Mouse (Mus musculus): ENCODE measurements around the gene Ddx31. TPM values are rescaled to one million over a fixed set of nuclear protein-coding genes. Genes with fewer than 3 reads are reported as not detected.

Gene Ddx31
- polyA plus RNA-seq, 1 experiment = 7.0 TPM

- TF ChIP-seq POLR2A (IDR thresholded peaks at IDR 0.05; ENCODE audit: borderline replicate concordance, control insufficient read depth, low read depth, low read length) = no peak
- no peak for TF ChIP-seq CTCF (IDR thresholded peaks at IDR 0.05; ENCODE audit: control insufficient read depth, insufficient read depth, low read length)
Measured at GRCm38 (mm10) chr2:28808841-28809240, 31.4 kb upstream of the Ddx31 start.

GRCm38 (mm10) chr2:28810260-28811013, 29.8 kb upstream of the Ddx31 start:
- H3K27ac ChIP-seq (ENCODE audit: control insufficient read depth, insufficient read depth, low read depth, low read length, poor library complexity) = no peak overlapping the region
- 62% methylated on average over 5 of the region's 5 CpGs for WGBS
- no peaks in the 10 kb centered on the region for H3K4me1 ChIP-seq (ENCODE audit: control insufficient read depth, insufficient read depth, low read length)
- no peak overlapping the region for H3K4me3 ChIP-seq (replicated peaks; ENCODE audit: control insufficient read depth, low read depth, low read length)
- TF ChIP-seq POLR2A (IDR thresholded peaks at IDR 0.05; ENCODE audit: borderline replicate concordance, control insufficient read depth, low read depth, low read length) (no peak), CTCF (IDR thresholded peaks at IDR 0.05; ENCODE audit: control insufficient read depth, insufficient read depth, low read length) (no peak)

More at GRCm38 (mm10) chr2:28808841-28809240, 31.4 kb upstream of the Ddx31 start:
- 61% methylated on average over 6 of the region's 6 CpGs for WGBS
- no peak overlapping the region for H3K4me3 ChIP-seq (replicated peaks; ENCODE audit: control insufficient read depth, low read depth, low read length)
- H3K4me1 ChIP-seq (ENCODE audit: control insufficient read depth, insufficient read depth, low read length) = no peaks in the 10 kb centered on the region
- no peak overlapping the region for H3K27ac ChIP-seq (ENCODE audit: control insufficient read depth, insufficient read depth, low read depth, low read length, poor library complexity)

GRCm38 (mm10) chr2:28818866-28819265, 21.3 kb upstream of the Ddx31 start:
- TF ChIP-seq POLR2A (IDR thresholded peaks at IDR 0.05; ENCODE audit: borderline replicate concordance, control insufficient read depth, low read depth, low read length) (no peak), CTCF (IDR thresholded peaks at IDR 0.05; ENCODE audit: control insufficient read depth, insufficient read depth, low read length) (no peak)
- 66% methylated on average over 4 of the region's 4 CpGs for WGBS
- Histone ChIP-seq H3K4me3 (replicated peaks; ENCODE audit: control insufficient read depth, low read depth, low read length) (no peak overlapping the region), H3K4me1 (ENCODE audit: control insufficient read depth, insufficient read depth, low read length) (peaks cover 2% of the 10 kb centered on the region), H3K27ac (ENCODE audit: control insufficient read depth, insufficient read depth, low read depth, low read length, poor library complexity) (no peak overlapping the region)

GRCm38 (mm10) chr2:28829265-28829664, 10.9 kb upstream of the Ddx31 start:
- Histone ChIP-seq H3K4me3 (replicated peaks; ENCODE audit: control insufficient read depth, low read depth, low read length) (no peak overlapping the region), H3K27ac (ENCODE audit: control insufficient read depth, insufficient read depth, low read depth, low read length, poor library complexity) (no peak overlapping the region), H3K4me1 (ENCODE audit: control insufficient read depth, insufficient read depth, low read length) (no peaks in the 10 kb centered on the region)
- 67% methylated on average over 4 of the region's 4 CpGs for WGBS
- TF ChIP-seq POLR2A (IDR thresholded peaks at IDR 0.05; ENCODE audit: borderline replicate concordance, control insufficient read depth, low read depth, low read length) = no peak
- TF ChIP-seq CTCF (IDR thresholded peaks at IDR 0.05; ENCODE audit: control insufficient read depth, insufficient read depth, low read length) = no peak

- Histone ChIP-seq H3K4me1 (ENCODE audit: control insufficient read depth, insufficient read depth, low read length) (no peaks in the 10 kb centered on the region), H3K4me3 (replicated peaks; ENCODE audit: control insufficient read depth, low read depth, low read length) (no peak overlapping the region), H3K27ac (ENCODE audit: control insufficient read depth, insufficient read depth, low read depth, low read length, poor library complexity) (no peak overlapping the region)
- 67% methylated on average over 3 of the region's 3 CpGs for WGBS
- TF ChIP-seq POLR2A (IDR thresholded peaks at IDR 0.05; ENCODE audit: borderline replicate concordance, control insufficient read depth, low read depth, low read length) = no peak
- TF ChIP-seq CTCF (IDR thresholded peaks at IDR 0.05; ENCODE audit: control insufficient read depth, insufficient read depth, low read length) = no peak
Measured at GRCm38 (mm10) chr2:28836181-28836940, 3.8 kb upstream of the Ddx31 start.

GRCm38 (mm10) chr2:28839501-28840221, 545 bp upstream of the Ddx31 start:
- H3K27ac ChIP-seq (ENCODE audit: control insufficient read depth, insufficient read depth, low read depth, low read length, poor library complexity) = peak overlapping the region; percentile 93
- WGBS = under 1% methylated on average over 53 of the region's 53 CpGs
- H3K4me1 ChIP-seq (ENCODE audit: control insufficient read depth, insufficient read depth, low read length) = peaks cover 2% of the 10 kb centered on the region; the same call in 1 of the 2 replicates
- peak overlapping the region; percentile 73 for H3K4me3 ChIP-seq (replicated peaks; ENCODE audit: control insufficient read depth, low read depth, low read length)
- no peak for TF ChIP-seq POLR2A (IDR thresholded peaks at IDR 0.05; ENCODE audit: borderline replicate concordance, control insufficient read depth, low read depth, low read length)
- TF ChIP-seq CTCF (IDR thresholded peaks at IDR 0.05; ENCODE audit: control insufficient read depth, insufficient read depth, low read length) = no peak

- H3K4me3 ChIP-seq (replicated peaks; ENCODE audit: control insufficient read depth, low read depth, low read length) = no peak overlapping the region
- H3K27ac ChIP-seq (ENCODE audit: control insufficient read depth, insufficient read depth, low read depth, low read length, poor library complexity) = no peak overlapping the region
- WGBS = 62% methylated on average over 3 of the region's 3 CpGs
- peaks cover 2% of the 10 kb centered on the region; the same call in 1 of the 2 replicates for H3K4me1 ChIP-seq (ENCODE audit: control insufficient read depth, insufficient read depth, low read length)
- no peak for TF ChIP-seq POLR2A (IDR thresholded peaks at IDR 0.05; ENCODE audit: borderline replicate concordance, control insufficient read depth, low read depth, low read length)
- no peak for TF ChIP-seq CTCF (IDR thresholded peaks at IDR 0.05; ENCODE audit: control insufficient read depth, insufficient read depth, low read length)
Measured at GRCm38 (mm10) chr2:28842042-28842441, 1.8 kb downstream of the Ddx31 start.

- no peak for TF ChIP-seq POLR2A (IDR thresholded peaks at IDR 0.05; ENCODE audit: borderline replicate concordance, control insufficient read depth, low read depth, low read length)
- no peak for TF ChIP-seq CTCF (IDR thresholded peaks at IDR 0.05; ENCODE audit: control insufficient read depth, insufficient read depth, low read length)
- H3K4me3 ChIP-seq (replicated peaks; ENCODE audit: control insufficient read depth, low read depth, low read length) = no peak overlapping the region
- H3K27ac ChIP-seq (ENCODE audit: control insufficient read depth, insufficient read depth, low read depth, low read length, poor library complexity) = no peak overlapping the region
- WGBS = 75% methylated on average over 2 of the region's 2 CpGs
- H3K4me1 ChIP-seq (ENCODE audit: control insufficient read depth, insufficient read depth, low read length) = peaks cover 2% of the 10 kb centered on the region; the same call in 1 of the 2 replicates
Measured at GRCm38 (mm10) chr2:28848879-28849278, 8.7 kb downstream of the Ddx31 start.

Data from bone marrow, adult 2 months (tissue).